Mouse (Mus musculus): ENCODE results near the gene Gm5244.

- no peak for TF ChIP-seq CTCF (IDR thresholded peaks at IDR 0.05; ENCODE audit: extremely low read depth, insufficient read depth, insufficient read length, insufficient replicate concordance)
- no peak for TF ChIP-seq POLR2A (IDR thresholded peaks at IDR 0.05; ENCODE audit: low read depth, low read length)
Measured at GRCm38 (mm10) chr19:12824549-12824948, 21.9 kb upstream of the Gm5244 start.

Data from spleen, adult 2 months (tissue).